Mouse (Mus musculus) intestine, postnatal 0 days (tissue): Measurements from ENCODE around the gene Gm49425. TPM values are rescaled to one million over a fixed set of nuclear protein-coding genes. Genes with fewer than 3 reads are reported as not detected.

Source experiments
- ATAC-seq: fragments of 200-750 bp; cut with Nextera tagmentation; 2 replicates; pipeline ENCODE4 v1.8.0; 2017; ENCODE audit warnings: mild to moderate bottlenecking, moderate TSS enrichment, moderate library complexity
- H3K27ac ChIP-seq: fragments of 300-500 bp; sonication (generic); 2 replicates; pipeline ENCODE4 v1.5.1; 2014; ENCODE audit warnings: mild to moderate bottlenecking, low read depth, low read length, moderate library complexity
- H3K27me3 ChIP-seq: fragments of 300-500 bp; sonication (generic); replicated peaks from 2 replicates; pipeline ENCODE4 v1.6.1; 2014; ENCODE audit warnings: low read length, mixed read lengths; ENCODE audit not compliant: control insufficient read depth, insufficient read depth
- H3K36me3 ChIP-seq: fragments of 300-500 bp; sonication (generic); 2 replicates; pipeline ENCODE4 v1.6.1; 2014; ENCODE audit warnings: mild to moderate bottlenecking, moderate library complexity; ENCODE audit not compliant: control insufficient read depth, insufficient read depth
- H3K4me1 ChIP-seq: fragments of 300-500 bp; sonication (generic); replicated peaks from 2 replicates; pipeline ENCODE4 v1.6.1; 2014; ENCODE audit warnings: antibody characterized with exemption, low read length, mixed read lengths; ENCODE audit not compliant: control insufficient read depth, insufficient read depth
- H3K4me2 ChIP-seq: fragments of 300-500 bp; sonication (generic); replicated peaks from 2 replicates; pipeline ENCODE4 v1.6.1; 2014; ENCODE audit warnings: low read depth, mild to moderate bottlenecking, moderate library complexity
- H3K4me3 ChIP-seq: fragments of 300-500 bp; sonication (generic); 2 replicates; pipeline ENCODE4 v1.5.1; 2014; ENCODE audit warnings: low read depth, low read length
- H3K9ac ChIP-seq: fragments of 300-500 bp; sonication (generic); 2 replicates; pipeline ENCODE4 v1.6.1; 2014; ENCODE audit warnings: mild to moderate bottlenecking, low read depth, low read length
- H3K9me3 ChIP-seq: fragments of 300-500 bp; sonication (generic); 2 replicates; pipeline ENCODE4 v1.6.1; 2016; ENCODE audit warnings: mixed run types; ENCODE audit not compliant: control insufficient read depth
- CTCF ChIP-seq: sonication (generic); IDR thresholded peaks from 2 replicates; pipeline ENCODE4 v1.5.1; 2016; ENCODE audit warnings: low read depth, mild to moderate bottlenecking, control low read depth, antibody characterized with exemption, moderate library complexity
- WGBS: fragments of 180-500 bp; shearing (Covaris S2); extraction: QIAGEN DNeasy Blood & Tissue Kit; methylation state at CpG from one replicate; pipeline ENCODE4 v1.1.7; 2014; 5-methylcytosine and 5-hydroxymethylcytosine counted together
- microRNA-seq: library from miRNA; unstranded; fragments of <30 nt; microRNA quantifications from one replicate; pipeline ENCODE4, GENCODE M21; 2016
- polyA plus RNA-seq: library from polyadenylated mRNA; unstranded; fragments of >200 nt; fragmentation: Nextera tagmentation; extraction: Ambion mirVana; gene quantifications from 2 replicates; pipeline ENCODE4 v1.2.1, GENCODE M21; 2015

Gm49425 gene
- polyA plus RNA-seq, 1 experiment from 2014 or later, result not detected

GRCm38 (mm10) chr15:101483646-101484045 is 33.4 kb downstream of the Gm49425 start:
- Histone ChIP-seq H3K9ac (no peak overlapping the region), H3K27me3 (peaks cover 11% of the 10 kb centered on the region), H3K27ac (no peak overlapping the region), H3K4me2 (no peak overlapping the region), H3K9me3 (no peaks in the 10 kb centered on the region), H3K36me3 (no peaks in the 10 kb centered on the region), H3K4me3 (no peak overlapping the region), H3K4me1 (no peaks in the 10 kb centered on the region)
- TF ChIP-seq CTCF, result no peak
- WGBS, result 94% methylated on average over 1 of the region's 1 CpGs
- no peak for ATAC-seq

- Histone ChIP-seq H3K4me3 (no peak overlapping the region), H3K4me2 (no peak overlapping the region), H3K9ac (no peak overlapping the region), H3K27ac (no peak overlapping the region), H3K27me3 (peaks cover 11% of the 10 kb centered on the region), H3K36me3 (no peaks in the 10 kb centered on the region), H3K4me1 (no peaks in the 10 kb centered on the region), H3K9me3 (no peaks in the 10 kb centered on the region)
- no peak for ATAC-seq
- 47% methylated on average over 4 of the region's 4 CpGs for WGBS
- no peak for TF ChIP-seq CTCF
Observed at GRCm38 (mm10) chr15:101482056-101482455, 35.0 kb downstream of the Gm49425 start.

GRCm38 (mm10) chr15:101479666-101480060 is 37.4 kb downstream of the Gm49425 start:
- Histone ChIP-seq H3K36me3 (no peaks in the 10 kb centered on the region), H3K4me3 (peak overlapping the region; percentile 32), H3K4me1 (no peaks in the 10 kb centered on the region), H3K9me3 (no peaks in the 10 kb centered on the region), H3K27ac (no peak overlapping the region), H3K4me2 (peak overlapping the region; percentile 67), H3K27me3 (peaks cover 11% of the 10 kb centered on the region), H3K9ac (no peak overlapping the region)
- ATAC-seq, result no peak
- 36% methylated on average over 11 of the region's 11 CpGs for WGBS
- TF ChIP-seq CTCF, result no peak

GRCm38 (mm10) chr15:101479007-101479665 is 37.9 kb downstream of the Gm49425 start:
- Histone ChIP-seq H3K4me3 (peak overlapping the region; percentile 32), H3K4me2 (peak overlapping the region; percentile 67), H3K36me3 (no peaks in the 10 kb centered on the region), H3K9me3 (no peaks in the 10 kb centered on the region), H3K27ac (no peak overlapping the region), H3K4me1 (no peaks in the 10 kb centered on the region), H3K27me3 (peaks cover 11% of the 10 kb centered on the region), H3K9ac (no peak overlapping the region)
- peak; percentile 72 for TF ChIP-seq CTCF
- WGBS, result 7% methylated on average over 31 of the region's 31 CpGs
- ATAC-seq, result peak; percentile 45

- Histone ChIP-seq H3K9ac (no peak within 1 kb of the TSS), H3K4me2 (no peak within 1 kb of the TSS), H3K9me3 (no peaks in the 10 kb centered on the region), H3K27ac (no peak within 1 kb of the TSS), H3K4me1 (no peaks in the 10 kb centered on the region), H3K4me3 (no peak within 1 kb of the TSS), H3K27me3 (no peaks in the 10 kb centered on the region), H3K36me3 (no peaks in the 10 kb centered on the region)
- no peak for TF ChIP-seq CTCF
- no peak for ATAC-seq
- 22% methylated on average over 10 of the region's 10 CpGs for WGBS
Observed at GRCm38 (mm10) chr15:101472952-101473528, 44.0 kb downstream of the Gm49425 start, which contains the start of gene Krt86. Krt86 (plus strand) TSS chr15:101473478.

GRCm38 (mm10) chr15:101469093-101469492 is 48.0 kb downstream of the Gm49425 start:
- H3K27ac ChIP-seq, result no peak overlapping the region
- 71% methylated on average over 4 of the region's 4 CpGs for WGBS

More at GRCm38 (mm10) chr15:101469093-101469492, 48.0 kb downstream of the Gm49425 start:
- H3K9me3 ChIP-seq, result no peaks in the 10 kb centered on the region
- no peak for ATAC-seq
- no peak for TF ChIP-seq CTCF
- H3K36me3 ChIP-seq, result no peaks in the 10 kb centered on the region
- no peaks in the 10 kb centered on the region for H3K4me1 ChIP-seq
- H3K9ac ChIP-seq, result no peak overlapping the region
- H3K27me3 ChIP-seq, result no peaks in the 10 kb centered on the region
- no peak overlapping the region for H3K4me2 ChIP-seq
- no peak overlapping the region for H3K4me3 ChIP-seq

Small RNA genes lying within 50 kb of the gene (microRNA-seq; reads per million reads assigned to microRNA genes)
- not detected for gene Gm44393

Other genes starting within 250 kb of the Gm49425 start
- 46.5 and 50.9 TPM in 2 replicates for gene Atg101, start 233.0 kb downstream of the Gm49425 start, polyA plus RNA-seq
- gene 6030408B16Rik, start 224.0 kb downstream of the Gm49425 start, polyA plus RNA-seq, result 0.48 and 0.77 TPM in 2 replicates
- gene Krt80, start 147.1 kb downstream of the Gm49425 start, polyA plus RNA-seq, result 0.40 and 0.61 TPM in 2 replicates
- 86.1 and 89.0 TPM in 2 replicates for gene Krt7, start 106.2 kb downstream of the Gm49425 start, polyA plus RNA-seq
- gene Krt87, start 78.5 kb downstream of the Gm49425 start, polyA plus RNA-seq, result 0.16 TPM in 2 replicates
- not detected in 2 replicates for gene Krt88, start 69.5 kb downstream of the Gm49425 start, polyA plus RNA-seq
- gene Krt81, start 53.5 kb downstream of the Gm49425 start, polyA plus RNA-seq, result not detected in 2 replicates
- gene Krt86, start 43.8 kb downstream of the Gm49425 start, polyA plus RNA-seq, result not detected in 2 replicates
- not detected in 2 replicates for gene Krt83, start 25.7 kb downstream of the Gm49425 start, polyA plus RNA-seq
- 0.21 TPM in 1 of 2 replicates, not detected in the other for gene Krt84, start 15.6 kb upstream of the Gm49425 start, polyA plus RNA-seq
- not detected in 2 replicates for gene Krt82, start 33.4 kb upstream of the Gm49425 start, polyA plus RNA-seq
- gene Krt90, start 45.7 kb upstream of the Gm49425 start, polyA plus RNA-seq, result 0.20 and 0.21 TPM in 2 replicates
- not detected in 2 replicates for gene Krt75, start 56.6 kb upstream of the Gm49425 start, polyA plus RNA-seq
- gene Gm5414, start 110.9 kb upstream of the Gm49425 start, polyA plus RNA-seq, result 0.07 TPM in 1 of 2 replicates, not detected in the other
- gene Gm5478, start 130.1 kb upstream of the Gm49425 start, polyA plus RNA-seq, result not detected in 2 replicates
- 0.34 TPM in 1 of 2 replicates, not detected in the other for gene Krt6b, start 163.0 kb upstream of the Gm49425 start, polyA plus RNA-seq
- gene Krt6a, start 177.0 kb upstream of the Gm49425 start, polyA plus RNA-seq, result 0.25 TPM in 2 replicates
- gene Krt5, start 195.6 kb upstream of the Gm49425 start, polyA plus RNA-seq, result 0.08 TPM in 1 of 2 replicates, not detected in the other
- not detected in 2 replicates for gene Krt71, start 225.8 kb upstream of the Gm49425 start, polyA plus RNA-seq